Mouse (Mus musculus) lung, postnatal 0 days (tissue): ENCODE measurements around the gene Gm42417. TPM values are rescaled to one million over a fixed set of nuclear protein-coding genes. Genes with fewer than 3 reads are reported as not detected.
A peak's percentile ranks its signal among the peaks of the same experiment; 100 is the strongest.

Experiments used
- ATAC-seq: fragments of 200-750 bp; cut with Nextera tagmentation; 2 replicates; pipeline ENCODE4 v1.8.0; 2017; ENCODE audit warnings: moderate library complexity
- DNase-seq: peaks from one replicate; pipeline ENCODE4 v3.0.0-alpha.2; 2016; ENCODE audit warnings: low spot score
- H3K27ac ChIP-seq: fragments of 300-500 bp; sonication (generic); 2 replicates; pipeline ENCODE4 v1.5.1; 2014; ENCODE audit warnings: antibody characterized with exemption, mild to moderate bottlenecking, low read length, mixed read lengths
- H3K27me3 ChIP-seq: fragments of 300-500 bp; sonication (generic); replicated peaks from 2 replicates; pipeline ENCODE4 v1.6.1; 2014; ENCODE audit warnings: low read length, mixed read lengths; ENCODE audit not compliant: insufficient read depth
- H3K36me3 ChIP-seq: fragments of 300-500 bp; sonication (generic); 2 replicates; pipeline ENCODE4 v1.6.1; 2014; ENCODE audit warnings: low read length, mixed read lengths; ENCODE audit not compliant: insufficient read depth
- H3K4me1 ChIP-seq: fragments of 300-500 bp; sonication (generic); 2 replicates; pipeline ENCODE4 v1.6.1; 2014; ENCODE audit warnings: antibody characterized with exemption, low read depth, low read length, mixed read lengths; ENCODE audit not compliant: insufficient read depth
- H3K4me2 ChIP-seq: fragments of 300-500 bp; sonication (generic); replicated peaks from 2 replicates; pipeline ENCODE4 v1.6.1; 2014; ENCODE audit warnings: low read depth, mild to moderate bottlenecking, low read length, moderate library complexity, mixed read lengths
- H3K4me3 ChIP-seq: fragments of 300-500 bp; sonication (generic); 2 replicates; pipeline ENCODE4 v1.5.1; 2014; ENCODE audit warnings: low read depth, low read length
- H3K9ac ChIP-seq: fragments of 300-500 bp; sonication (generic); replicated peaks from 2 replicates; pipeline ENCODE4 v1.6.1; 2014; ENCODE audit warnings: low read depth, mild to moderate bottlenecking
- H3K9me3 ChIP-seq: fragments of 300-500 bp; sonication (generic); 2 replicates; pipeline ENCODE4 v1.6.1; 2016; ENCODE audit warnings: low read length, mixed read lengths
- CTCF ChIP-seq: IDR thresholded peaks from 2 replicates; pipeline ENCODE4 v1.5.1; 2016; ENCODE audit warnings: antibody characterized with exemption, mild to moderate bottlenecking
- EP300 ChIP-seq: IDR thresholded peaks from 2 replicates; pipeline ENCODE4 v1.6.1; 2016; ENCODE audit warnings: antibody characterized with exemption, mild to moderate bottlenecking, control low read depth
- WGBS: fragments of 180-500 bp; shearing (Covaris S2); extraction: QIAGEN DNeasy Blood & Tissue Kit; methylation state at CpG from one replicate; pipeline ENCODE4 v1.1.7; 2014; 5-methylcytosine and 5-hydroxymethylcytosine counted together
- polyA plus RNA-seq: library from polyadenylated mRNA; unstranded; fragments of >200 nt; fragmentation: Nextera tagmentation; extraction: Ambion mirVana; gene quantifications from 2 replicates; pipeline ENCODE4 v1.2.1, GENCODE M21; 2015

The Gm42417 gene
- polyA plus RNA-seq, 1 experiment from 2014 or later: 0.62 TPM

GRCm38 (mm10) chr1:36572709-36573108, 33.5 kb upstream of the Gm42417 start:
- Histone ChIP-seq H3K9me3 (no peaks in the 10 kb centered on the region), H3K4me3 (no peak overlapping the region), H3K27ac (peak overlapping the region; percentile 69), H3K27me3 (no peaks in the 10 kb centered on the region), H3K9ac (no peak overlapping the region), H3K36me3 (no peaks in the 10 kb centered on the region), H3K4me2 (no peak overlapping the region), H3K4me1 (peaks cover 25% of the 10 kb centered on the region; the same call in 1 of the 2 replicates)
- DNase-seq: no peak
- 57% methylated on average over 1 of the region's 1 CpGs for WGBS
- no peak; the same call in 1 of the 2 replicates for ATAC-seq
- 0 out of 2 replicates have a peak, but pooled peaks have one; percentile 30 for TF ChIP-seq EP300
- no peak for TF ChIP-seq CTCF

GRCm38 (mm10) chr1:36572140-36572700, 33.0 kb upstream of the Gm42417 start:
- H3K9me3 ChIP-seq: no peaks in the 10 kb centered on the region
- H3K27ac ChIP-seq: peak overlapping the region; percentile 69
- no peaks in the 10 kb centered on the region for H3K36me3 ChIP-seq
- ATAC-seq: peak; percentile 38
- 27% methylated on average over 2 of the region's 2 CpGs for WGBS
- no peaks in the 10 kb centered on the region for H3K27me3 ChIP-seq
- no peak overlapping the region for H3K4me2 ChIP-seq
- H3K4me3 ChIP-seq: no peak overlapping the region
- peaks cover 25% of the 10 kb centered on the region; the same call in 1 of the 2 replicates for H3K4me1 ChIP-seq
- no peak overlapping the region for H3K9ac ChIP-seq
- TF ChIP-seq CTCF: no peak
- no peak for TF ChIP-seq EP300
- DNase-seq: no peak

GRCm38 (mm10) chr1:36571627-36572026, 32.4 kb upstream of the Gm42417 start:
- peaks cover 25% of the 10 kb centered on the region; the same call in 1 of the 2 replicates for H3K4me1 ChIP-seq

GRCm38 (mm10) chr1:36570320-36570719, 31.1 kb upstream of the Gm42417 start:
- Histone ChIP-seq H3K4me3 (no peak overlapping the region), H3K27me3 (no peaks in the 10 kb centered on the region), H3K27ac (peak overlapping the region; percentile 69), H3K9me3 (no peaks in the 10 kb centered on the region), H3K4me1 (peaks cover 22% of the 10 kb centered on the region; the same call in 1 of the 2 replicates), H3K4me2 (no peak overlapping the region), H3K36me3 (no peaks in the 10 kb centered on the region), H3K9ac (no peak overlapping the region)
- 72% methylated on average over 5 of the region's 5 CpGs for WGBS
- DNase-seq (no peak), ATAC-seq (no peak)
- TF ChIP-seq EP300 (no peak), CTCF (no peak)

More at GRCm38 (mm10) chr1:36571627-36572026, 32.4 kb upstream of the Gm42417 start:
- H3K36me3 ChIP-seq: no peaks in the 10 kb centered on the region
- H3K27me3 ChIP-seq: no peaks in the 10 kb centered on the region
- no peaks in the 10 kb centered on the region for H3K9me3 ChIP-seq
- peak overlapping the region; percentile 69 for H3K27ac ChIP-seq
- H3K4me3 ChIP-seq: no peak overlapping the region
- 37% methylated on average over 6 of the region's 6 CpGs for WGBS
- H3K4me2 ChIP-seq: no peak overlapping the region
- H3K9ac ChIP-seq: no peak overlapping the region
- ATAC-seq: peak; percentile 82
- TF ChIP-seq CTCF: no peak
- peak; percentile 88 for TF ChIP-seq EP300
- peak; percentile 84 for DNase-seq

- TF ChIP-seq CTCF (no peak), EP300 (no peak)
- no peak overlapping the region for H3K4me3 ChIP-seq
- peak; percentile 31 for DNase-seq
- H3K9ac ChIP-seq: no peak overlapping the region
- H3K9me3 ChIP-seq: no peaks in the 10 kb centered on the region
- H3K27me3 ChIP-seq: no peaks in the 10 kb centered on the region
- no peak for ATAC-seq
- H3K4me1 ChIP-seq: peaks cover 21% of the 10 kb centered on the region; the same call in 1 of the 2 replicates
- H3K36me3 ChIP-seq: no peaks in the 10 kb centered on the region
- H3K4me2 ChIP-seq: no peak overlapping the region
- H3K27ac ChIP-seq: peak overlapping the region; percentile 69
- 30% methylated on average over 7 of the region's 7 CpGs for WGBS
Measured at GRCm38 (mm10) chr1:36569694-36570276, 30.6 kb upstream of the Gm42417 start.

- TF ChIP-seq CTCF: no peak
- TF ChIP-seq EP300: no peak
- H3K4me1 ChIP-seq: peaks cover 21% of the 10 kb centered on the region; the same call in 1 of the 2 replicates
- ATAC-seq: no peak
- peak overlapping the region; percentile 69 for H3K27ac ChIP-seq
- no peak overlapping the region for H3K9ac ChIP-seq
- no peak overlapping the region for H3K4me2 ChIP-seq
- no peaks in the 10 kb centered on the region for H3K27me3 ChIP-seq
- no peak for DNase-seq
- 56% methylated on average over 4 of the region's 4 CpGs for WGBS
- H3K4me3 ChIP-seq: no peak overlapping the region
- H3K36me3 ChIP-seq: no peaks in the 10 kb centered on the region
- no peaks in the 10 kb centered on the region for H3K9me3 ChIP-seq
Measured at GRCm38 (mm10) chr1:36568776-36569175, 29.5 kb upstream of the Gm42417 start.
